Mouse (Mus musculus): ENCODE results near the gene Adk.

Adk gene

DNA sequence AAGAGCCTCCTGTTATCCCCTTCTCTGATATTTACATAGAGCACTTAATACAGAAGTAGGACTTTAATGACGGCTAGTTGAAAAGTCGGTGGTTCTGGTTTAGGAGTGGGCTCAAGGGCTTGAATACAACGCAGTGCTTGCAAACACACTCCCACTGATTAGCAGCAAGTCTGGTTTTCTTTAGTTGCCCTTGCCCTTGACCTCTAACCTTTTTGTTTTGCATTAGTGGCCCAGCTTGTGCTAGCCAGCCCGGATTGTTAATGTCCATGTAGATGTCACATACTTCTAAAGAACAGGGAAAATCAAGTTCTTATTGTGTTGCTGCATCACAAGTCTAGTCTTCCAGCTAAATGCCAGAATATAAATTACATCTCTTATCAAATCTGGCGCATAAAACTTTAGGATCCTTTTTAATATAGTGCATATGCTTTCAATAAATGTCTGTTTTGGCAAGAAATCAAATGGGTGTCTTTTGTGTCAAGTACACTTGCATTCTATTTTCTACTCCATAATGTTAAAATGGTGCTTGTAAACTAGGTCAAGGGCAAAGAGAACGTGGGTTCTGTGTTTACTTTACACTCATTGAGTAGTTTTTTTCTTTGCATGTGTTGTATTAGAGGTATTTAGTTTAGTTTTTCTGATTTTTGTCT lies 296.4 kb downstream of the Adk start:
- DNase-seq (ENCODE audit: low read depth, low spot score): no peak

DNA sequence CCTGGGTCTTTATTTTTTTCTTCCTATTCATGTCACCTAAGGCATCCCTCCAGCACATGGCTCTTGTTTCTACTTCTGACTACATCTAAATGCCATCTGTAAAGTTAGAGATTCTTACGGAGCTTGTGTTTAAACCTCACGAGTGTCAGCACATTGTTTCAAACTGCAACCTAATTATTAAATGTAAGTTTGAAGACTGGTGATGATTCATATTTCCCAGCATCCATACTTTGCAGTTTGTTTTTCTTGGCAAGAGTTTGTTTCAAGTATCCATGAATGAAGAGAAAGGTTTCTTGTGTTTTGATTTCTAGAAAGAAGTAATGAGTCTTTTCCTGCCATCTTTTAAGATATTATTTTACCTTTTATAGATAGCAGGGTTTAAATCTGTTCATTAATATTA lies 299.3 kb downstream of the Adk start:
- no peak for DNase-seq (ENCODE audit: low read depth, low spot score)

DNA sequence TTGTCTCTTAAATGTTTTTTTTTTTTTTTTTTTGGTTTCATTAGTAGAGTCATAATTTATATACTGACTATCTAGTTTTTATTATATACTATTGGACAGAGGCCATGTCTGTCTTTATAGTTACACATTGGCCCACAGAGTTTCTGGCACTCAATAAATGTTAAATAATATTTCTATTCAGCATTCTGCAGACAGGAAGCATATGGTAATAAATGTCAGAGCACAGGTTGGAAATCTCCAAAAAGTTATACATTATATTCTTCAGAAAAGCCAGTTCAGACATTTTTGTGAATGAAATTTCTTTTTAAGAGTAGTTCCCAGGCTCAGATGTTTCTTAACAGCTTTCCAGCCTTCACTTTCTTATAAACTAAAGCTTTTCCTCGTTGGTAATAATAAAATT lies 303.9 kb downstream of the Adk start:
- DNase-seq (ENCODE audit: low read depth, low spot score): no peak

DNA sequence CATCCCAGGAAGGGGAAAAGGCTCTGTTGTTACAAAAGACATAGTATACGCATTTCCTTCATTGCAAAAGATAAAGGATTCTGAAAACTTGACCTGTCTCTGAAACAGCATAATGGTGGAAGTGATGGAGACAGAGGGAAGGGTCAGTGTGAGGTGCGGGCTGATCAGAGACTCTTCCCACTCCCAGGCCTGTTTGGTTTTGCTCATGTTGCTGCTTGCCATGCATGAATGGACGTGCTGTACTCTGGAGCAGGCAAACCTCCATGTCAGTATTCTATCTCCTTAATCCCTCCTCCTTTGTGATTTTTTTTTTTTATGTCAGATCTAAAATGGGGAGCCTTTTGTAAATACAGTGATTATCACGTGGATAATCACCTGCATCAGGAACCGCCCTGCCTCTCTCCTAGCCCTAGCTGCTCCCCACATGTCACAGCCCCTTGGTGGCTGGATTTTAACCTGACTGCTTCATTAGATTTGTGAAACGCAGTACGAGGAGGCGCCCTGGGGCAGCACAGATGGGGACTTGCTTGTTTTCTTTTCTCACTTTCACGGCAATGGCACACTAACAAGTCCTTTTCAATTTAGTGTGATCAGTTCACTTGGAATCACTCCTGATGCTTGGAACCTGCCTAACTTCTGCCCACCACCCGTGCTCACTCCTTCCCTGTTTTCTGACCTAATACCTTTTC lies 307.0 kb downstream of the Adk start:
- DNase-seq (ENCODE audit: low read depth, low spot score): no peak

DNA sequence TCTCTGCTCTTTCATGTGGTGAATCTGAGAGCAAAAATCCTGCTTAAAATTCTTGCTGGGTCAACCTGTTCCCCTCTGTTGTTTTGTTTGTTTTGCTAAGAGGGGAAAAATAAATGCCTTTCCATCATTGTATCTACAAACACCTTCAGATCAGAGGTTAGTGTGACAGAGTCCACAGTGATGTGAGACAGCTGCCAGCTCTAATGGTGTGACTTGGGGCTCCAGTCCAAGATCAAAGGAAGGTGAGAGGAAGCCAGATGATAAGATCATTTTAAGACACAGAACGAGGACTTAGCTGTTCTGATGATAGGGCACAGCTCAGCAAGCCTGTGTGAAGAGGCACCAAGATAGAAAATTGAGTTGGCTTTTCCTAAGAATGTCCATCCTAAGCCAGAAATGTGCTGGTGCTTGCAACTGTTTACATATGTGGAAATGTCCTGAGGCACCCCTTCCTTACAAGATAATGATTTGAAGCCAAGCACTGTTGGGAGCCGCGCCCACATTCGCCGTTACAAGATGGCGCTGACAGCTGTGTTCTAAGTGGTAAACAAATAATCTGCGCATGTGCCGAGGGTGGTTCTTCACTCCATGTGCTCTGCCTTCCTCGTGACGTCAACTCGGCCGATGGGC lies 307.6 kb downstream of the Adk start:
- DNase-seq (ENCODE audit: low read depth, low spot score): no peak

DNA sequence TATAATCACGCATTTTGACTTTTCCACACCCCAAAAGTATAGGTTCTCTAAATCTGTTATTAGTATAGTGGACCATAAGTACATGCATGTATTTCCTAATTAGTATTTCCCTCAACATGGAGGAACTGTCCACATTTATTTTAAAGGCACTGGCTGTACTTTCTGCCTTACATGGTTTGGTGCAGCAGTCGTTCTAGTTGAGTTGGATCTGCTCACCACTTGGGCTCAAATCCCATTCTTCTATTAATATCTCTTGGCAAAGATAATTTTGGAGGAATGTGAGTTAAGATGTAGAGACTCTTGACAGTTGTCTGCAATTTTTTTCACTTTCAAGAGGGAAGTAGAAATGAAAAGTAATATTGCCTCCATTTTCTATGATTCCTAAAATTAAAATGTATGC lies 314.7 kb downstream of the Adk start:
- DNase-seq (ENCODE audit: low read depth, low spot score): no peak

DNA sequence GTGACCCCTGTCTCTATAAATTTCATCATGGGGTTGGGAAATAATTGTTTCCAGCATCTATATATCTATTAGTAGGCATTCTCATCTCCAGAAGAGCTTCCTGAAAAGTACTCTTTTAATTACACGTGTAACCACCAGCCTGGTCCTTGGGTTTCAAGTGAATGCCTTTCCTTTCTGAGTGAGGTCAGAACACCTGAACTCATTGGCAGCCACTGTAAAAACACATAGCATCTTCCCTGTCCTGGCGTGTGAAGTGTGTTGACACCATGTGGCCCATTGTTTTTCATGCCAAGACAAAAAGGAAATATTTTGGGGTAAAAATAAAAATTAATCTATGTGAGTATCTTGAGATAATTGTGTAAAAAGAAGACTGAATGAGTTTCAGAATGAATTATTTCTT lies 316.2 kb downstream of the Adk start:
- no peak for DNase-seq (ENCODE audit: low read depth, low spot score)

DNA sequence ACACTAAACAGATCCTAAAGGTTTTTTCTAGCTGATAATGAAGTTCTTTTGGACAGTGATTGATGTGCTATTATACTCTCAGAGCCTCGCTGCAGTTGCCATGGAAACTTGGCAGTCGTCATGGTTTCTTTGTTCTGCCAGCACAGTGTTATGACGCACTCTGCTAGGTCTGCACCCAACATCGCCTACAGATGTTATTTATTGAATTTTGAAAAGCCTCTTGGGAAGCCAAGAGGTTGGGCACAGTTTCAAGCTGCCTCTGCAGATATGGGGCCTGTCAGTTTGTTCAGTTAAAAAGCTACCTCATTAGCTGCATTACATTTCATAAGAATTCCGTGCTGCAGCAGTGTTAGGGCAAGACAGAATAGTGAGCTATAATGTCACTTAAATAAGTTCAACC lies 316.8 kb downstream of the Adk start:
- DNase-seq (ENCODE audit: low read depth, low spot score): no peak

DNA sequence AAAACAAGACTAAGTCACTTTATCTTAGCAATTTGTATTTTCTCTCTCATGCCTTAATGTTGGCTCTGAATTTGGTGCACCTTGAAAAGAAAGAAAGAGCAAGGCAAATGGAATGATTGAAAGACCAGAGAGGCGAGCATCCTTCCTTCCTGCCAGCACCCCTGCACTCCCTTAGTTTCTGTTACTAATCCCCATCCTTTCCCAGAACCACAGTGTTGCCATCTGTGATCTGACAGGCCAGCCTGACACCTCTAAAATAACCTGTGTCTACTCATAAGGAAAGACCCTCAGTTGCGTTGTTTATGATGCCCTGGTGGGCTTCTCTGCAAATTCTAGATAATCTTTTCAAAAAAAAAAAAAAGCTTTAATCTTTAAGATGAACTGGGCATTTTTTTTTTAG lies 319.6 kb downstream of the Adk start:
- DNase-seq (ENCODE audit: low read depth, low spot score): no peak

DNA sequence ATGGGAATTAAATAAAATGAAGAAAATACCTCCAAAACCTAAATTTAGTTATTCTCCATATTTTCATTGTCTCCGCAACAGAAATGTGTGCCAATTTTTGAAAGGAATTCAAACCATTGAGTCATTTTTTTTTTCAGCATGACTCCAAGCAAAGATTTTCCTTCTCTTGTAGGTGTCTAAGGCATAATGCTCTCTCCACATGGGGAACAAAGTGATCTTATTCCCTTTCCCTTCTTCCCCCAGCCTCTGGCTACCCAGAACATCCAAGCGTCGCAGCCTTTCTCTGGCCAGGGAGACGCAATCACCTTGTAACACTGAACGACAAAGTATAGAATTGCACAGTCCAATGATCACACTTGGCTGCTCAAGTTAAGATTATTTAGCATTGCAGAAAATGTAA lies 320.3 kb downstream of the Adk start:
- DNase-seq (ENCODE audit: low read depth, low spot score): no peak

DNA sequence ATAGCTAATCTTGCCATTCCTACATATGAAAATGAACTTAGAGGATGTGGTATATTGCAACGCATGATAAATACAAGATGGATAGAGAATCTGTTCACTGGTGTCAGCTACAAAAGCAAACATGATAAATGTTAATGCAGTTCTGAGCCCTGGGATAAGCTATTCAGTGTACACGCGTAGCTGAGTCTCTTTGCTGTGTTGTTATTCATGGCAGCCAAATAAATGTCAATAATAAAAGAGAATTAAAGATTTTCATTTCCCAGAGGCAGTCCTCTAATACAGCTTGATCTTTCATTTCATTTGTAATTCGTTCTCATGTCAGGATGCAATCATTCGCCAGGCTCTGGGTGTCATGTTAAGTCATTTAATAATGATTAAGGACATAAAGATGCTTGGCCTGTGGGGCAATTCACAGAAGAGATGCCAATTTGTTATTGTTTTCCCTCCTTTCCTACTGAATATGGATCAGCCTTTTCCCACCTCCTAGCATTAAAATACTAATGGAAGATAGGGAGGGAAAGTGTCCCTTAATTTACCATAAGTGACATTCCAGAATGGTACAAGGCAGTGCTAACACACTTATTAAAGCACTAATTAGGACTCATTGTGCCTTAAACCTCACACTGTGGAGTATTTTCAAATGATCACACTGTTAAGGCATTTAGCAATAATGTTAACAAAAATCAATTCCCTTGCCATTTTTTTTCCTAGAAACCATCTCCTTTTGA lies 331.5 kb downstream of the Adk start:
- no peak for DNase-seq (ENCODE audit: low read depth, low spot score)

DNA sequence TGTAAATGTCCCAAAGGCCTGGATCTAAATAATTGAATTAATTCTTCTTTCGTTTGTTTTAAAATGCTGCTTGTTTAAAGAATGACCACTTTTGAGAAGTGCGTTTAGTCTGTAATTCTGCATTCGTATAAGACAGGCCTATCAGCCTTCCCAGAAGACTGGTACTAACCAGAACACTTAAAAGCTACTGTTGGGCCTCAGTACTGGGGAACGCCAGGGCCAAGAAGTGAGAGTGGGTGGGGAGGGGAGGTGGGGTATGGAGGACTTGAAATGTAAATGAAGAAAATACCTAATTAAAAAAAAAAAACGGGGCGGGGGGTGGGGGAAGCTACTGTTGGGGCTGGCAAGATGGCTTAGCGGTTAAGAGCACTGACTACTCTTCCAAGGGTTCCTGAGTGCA lies 347.1 kb downstream of the Adk start:
- no peak for DNase-seq (ENCODE audit: low read depth, low spot score)

DNA sequence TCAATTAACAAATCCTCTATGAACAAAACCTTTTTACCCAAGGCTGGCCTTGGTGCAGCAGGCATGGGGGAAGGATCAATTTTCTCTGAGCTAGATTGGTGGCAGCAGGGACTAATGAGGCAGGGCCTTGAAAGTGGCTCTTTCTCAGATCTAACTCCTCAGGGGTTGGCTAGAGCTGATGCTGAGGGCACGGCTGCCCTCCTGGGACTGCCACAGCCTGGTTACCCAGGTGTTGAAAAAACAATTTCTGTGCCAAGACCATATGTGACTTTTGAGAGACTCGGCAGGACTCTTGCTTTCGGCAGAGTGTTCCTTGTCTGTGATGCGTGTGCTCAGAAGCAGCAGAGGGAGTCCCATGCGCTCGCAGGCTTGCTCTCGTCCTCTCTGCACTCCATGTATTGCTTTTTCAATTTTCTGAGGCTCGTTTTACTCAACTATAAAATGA lies 349.8 kb downstream of the Adk start:
- no peak for DNase-seq (ENCODE audit: low read depth, low spot score)

DNA sequence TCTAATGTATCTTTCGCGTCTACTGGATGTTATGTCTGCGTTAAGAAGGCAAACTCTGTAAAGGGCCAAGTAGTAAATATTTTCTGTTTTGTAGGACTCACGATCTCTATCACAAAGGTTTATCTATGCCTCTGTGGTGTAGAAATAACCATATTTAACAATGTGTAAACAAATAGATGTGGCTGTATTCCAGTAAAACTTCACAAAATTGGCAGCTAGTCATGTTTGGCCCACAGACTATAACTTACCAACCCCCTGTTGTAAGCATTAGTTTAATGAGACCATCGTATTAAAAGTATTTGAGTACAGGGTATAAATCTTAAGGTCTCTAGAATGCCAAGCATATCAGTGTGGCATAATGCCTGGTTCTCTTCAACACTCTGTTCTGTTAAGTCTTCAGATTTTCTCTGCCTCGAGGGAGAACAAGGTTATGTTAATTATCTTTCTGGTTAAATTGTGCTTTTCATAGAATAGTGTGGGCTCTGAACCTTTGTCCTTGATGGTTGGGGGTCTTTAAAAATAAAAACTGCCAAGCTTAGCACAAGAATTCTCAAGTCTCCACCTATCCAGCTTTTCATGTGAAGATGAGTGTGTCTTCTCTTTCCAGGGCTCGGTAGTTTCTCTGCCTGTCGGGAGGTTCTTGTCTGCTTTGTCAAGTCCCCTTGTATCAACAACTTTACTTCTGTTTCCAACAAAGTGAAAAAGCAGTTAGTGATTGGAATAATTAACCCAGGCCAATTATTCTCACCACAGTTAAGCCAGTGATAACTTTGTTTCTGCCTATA lies 350.4 kb downstream of the Adk start:
- no peak for DNase-seq (ENCODE audit: low read depth, low spot score)

DNA sequence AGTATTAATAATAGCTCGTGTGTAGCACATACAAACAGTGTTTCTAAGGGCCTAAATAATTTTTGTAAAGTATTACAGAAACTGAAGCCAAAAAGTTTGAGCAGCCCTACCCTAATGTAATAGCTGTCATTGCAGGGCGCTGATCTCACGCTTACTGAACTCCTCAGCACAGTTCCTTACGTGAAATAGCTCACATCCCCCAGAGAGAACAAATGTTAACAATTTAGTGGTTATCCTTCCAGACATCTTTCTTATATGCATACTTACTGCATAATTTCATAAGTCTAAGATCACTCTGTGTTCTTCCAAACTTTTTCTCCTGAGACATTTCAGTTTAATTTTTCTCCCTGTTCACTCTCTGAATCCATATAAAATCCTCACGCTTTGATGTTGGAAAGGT lies 354.6 kb downstream of the Adk start:
- no peak for DNase-seq (ENCODE audit: low read depth, low spot score)

DNA sequence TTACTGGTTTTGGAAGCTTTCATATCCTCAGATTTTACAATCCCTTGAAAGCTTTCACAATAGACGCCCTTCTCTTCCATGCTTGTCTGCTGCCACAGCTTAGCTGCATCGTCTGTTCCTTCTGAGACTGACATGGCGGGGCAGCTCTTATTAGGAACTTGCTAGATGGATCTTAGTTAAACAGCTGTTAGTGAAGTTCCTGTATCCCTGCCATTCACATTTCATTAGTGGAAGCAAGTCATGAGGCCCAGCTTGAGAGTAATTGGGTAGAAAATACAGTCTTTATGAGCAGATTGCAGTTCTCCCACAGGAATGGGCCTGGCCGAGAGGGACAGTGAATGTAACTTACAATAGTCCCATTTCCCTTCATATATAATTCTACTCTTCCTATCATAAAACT lies 356.5 kb downstream of the Adk start:
- DNase-seq (ENCODE audit: low read depth, low spot score): no peak

DNA sequence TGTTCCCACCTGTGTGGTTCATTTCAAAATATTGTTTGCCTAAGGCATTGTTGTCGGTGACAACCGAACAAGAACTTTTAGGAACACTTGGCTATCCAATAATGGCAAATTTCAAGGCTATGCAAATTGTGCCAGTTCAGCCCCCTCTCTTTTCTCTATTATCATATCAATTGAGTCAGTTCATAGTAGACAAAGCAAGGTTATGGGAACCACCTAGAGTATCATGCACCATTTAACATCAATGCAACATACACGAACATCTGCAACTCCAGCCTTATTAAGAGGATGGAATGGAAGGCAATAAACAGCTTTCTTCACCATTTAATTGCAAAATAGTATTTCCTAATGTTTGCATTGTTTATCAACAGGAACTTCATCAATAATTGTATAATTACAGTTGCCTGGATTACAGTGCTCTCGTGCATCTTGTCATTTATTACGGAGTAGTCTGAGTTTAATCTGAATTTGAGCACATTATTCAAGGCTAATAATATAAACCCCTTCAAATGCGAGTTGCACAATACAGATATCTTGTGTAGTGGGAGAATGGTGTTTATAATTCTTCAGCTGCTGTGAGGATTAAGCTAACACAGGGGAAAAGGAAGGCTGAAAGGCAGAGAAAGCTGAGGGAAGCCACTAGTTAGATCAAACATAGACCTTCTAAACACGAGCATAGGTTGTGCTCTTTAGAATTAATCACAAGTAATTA lies 358.5 kb downstream of the Adk start:
- no peak for DNase-seq (ENCODE audit: low read depth, low spot score)

DNA sequence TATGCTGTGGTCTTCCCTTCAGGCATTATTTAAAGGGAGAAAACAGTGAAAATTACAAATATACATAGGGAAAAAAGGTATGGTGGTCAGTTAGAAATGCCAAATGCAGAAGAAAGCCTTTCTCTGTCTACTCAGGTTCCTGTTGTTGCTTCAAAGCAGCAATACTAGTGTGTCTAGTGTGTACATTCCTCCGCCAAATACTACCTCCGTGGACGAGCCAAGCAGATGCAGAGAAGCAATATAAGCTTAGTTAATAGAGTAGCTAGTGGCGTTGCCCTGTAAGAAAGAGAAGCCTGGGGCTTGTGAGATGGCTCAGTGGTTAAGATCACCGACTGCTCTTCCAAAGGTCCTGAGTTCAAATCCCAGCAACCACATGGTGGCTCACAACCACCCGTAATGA lies 359.1 kb downstream of the Adk start:
- DNase-seq (ENCODE audit: low read depth, low spot score): no peak

DNA sequence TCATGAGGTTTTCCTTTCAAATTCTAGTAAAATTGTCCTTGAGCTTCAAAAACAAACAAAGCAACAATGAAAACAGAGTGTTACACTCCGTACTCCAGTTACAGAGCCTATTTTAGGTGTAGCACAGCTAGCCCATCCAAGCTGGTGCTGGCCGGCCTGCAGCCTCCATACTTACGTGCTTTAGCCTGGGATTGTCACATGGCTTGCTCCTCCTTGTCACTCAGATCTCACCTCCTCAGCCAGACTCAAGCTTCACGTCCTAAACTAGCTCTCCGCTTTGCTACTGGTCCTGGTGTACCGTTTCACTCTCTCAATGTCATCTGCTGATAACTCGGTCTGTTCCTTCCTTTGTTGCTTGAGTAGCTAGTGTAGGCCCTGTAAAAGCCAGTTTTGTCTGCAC lies 366.0 kb downstream of the Adk start:
- no peak for DNase-seq (ENCODE audit: low read depth, low spot score)

DNA sequence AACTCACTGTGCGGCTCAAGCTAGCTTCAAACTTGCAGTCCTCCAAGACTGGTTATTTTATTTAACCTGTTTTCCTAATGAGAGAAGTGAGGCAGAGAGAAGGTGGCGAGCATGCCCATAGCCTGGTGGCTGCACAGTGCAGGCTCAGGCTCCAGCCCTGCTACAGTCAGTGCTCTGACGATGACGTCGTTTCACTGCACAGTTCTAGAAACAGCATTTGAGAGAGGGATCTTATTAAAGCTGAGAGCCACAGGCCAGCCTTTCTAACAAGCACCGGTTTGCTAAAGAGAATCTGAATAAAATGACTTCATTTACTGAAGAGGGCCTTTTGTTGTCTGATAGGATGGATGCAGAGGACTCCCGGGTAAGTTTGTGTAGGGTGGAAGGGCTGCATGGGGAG lies 375.0 kb downstream of the Adk start:
- DNase-seq (ENCODE audit: low read depth, low spot score): no peak

DNA sequence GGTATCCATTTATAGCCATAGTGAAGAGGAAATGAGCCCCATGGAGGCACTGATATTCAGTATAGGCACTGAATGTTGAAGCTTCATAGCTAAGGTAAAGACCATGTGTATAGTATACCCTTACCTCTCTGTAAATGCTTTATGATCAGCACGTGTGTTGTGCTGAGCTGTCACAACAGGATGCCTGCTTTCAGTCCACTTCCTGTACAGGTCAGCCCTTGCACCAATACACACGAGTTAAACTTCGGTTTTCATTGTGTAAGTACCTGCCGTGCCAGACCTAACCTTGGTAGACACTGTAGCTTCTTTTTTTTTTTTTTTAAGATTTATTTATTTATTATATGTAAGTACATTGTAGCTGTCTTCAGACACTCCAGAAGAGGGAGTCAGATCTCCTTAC lies 381.0 kb downstream of the Adk start:
- no peak for DNase-seq (ENCODE audit: low read depth, low spot score)
